Mouse (Mus musculus) kidney, postnatal 36 days (tissue): ENCODE data around the gene Prf1.

Source experiments
- DNase-seq, 2 experiments: peaks; one replicate each; pipeline ENCODE4 v3.0.0; 2021 to 2022; ENCODE audit warnings: mixed read lengths in 2 of 2

The Prf1 gene

GRCm38 (mm10) chr10:61297477-61297876, at the start of gene Prf1:
TSS of gene Prf1 (plus strand) at chr10:61297833.
- no peak for DNase-seq

GRCm38 (mm10) chr10:61248596-61249114, 49.0 kb upstream of the Prf1 start:
- no peak for DNase-seq

- no peak for DNase-seq
Measured at GRCm38 (mm10) chr10:61249951-61250350, 47.7 kb upstream of the Prf1 start.

- DNase-seq, result peak in 1 of 2 experiments; percentile 12
Measured at GRCm38 (mm10) chr10:61254761-61255160, 42.9 kb upstream of the Prf1 start.

GRCm38 (mm10) chr10:61255190-61255589, 42.4 kb upstream of the Prf1 start:
- DNase-seq, result no peak

GRCm38 (mm10) chr10:61256665-61257064, 41.0 kb upstream of the Prf1 start:
- no peak for DNase-seq

GRCm38 (mm10) chr10:61258131-61258530, 39.5 kb upstream of the Prf1 start:
- no peak for DNase-seq

- DNase-seq, result no peak
Measured at GRCm38 (mm10) chr10:61261229-61262156, 36.1 kb upstream of the Prf1 start.

GRCm38 (mm10) chr10:61263606-61264005, 34.0 kb upstream of the Prf1 start:
- no peak for DNase-seq

GRCm38 (mm10) chr10:61267378-61267777, 30.3 kb upstream of the Prf1 start:
- no peak for DNase-seq

- DNase-seq, result no peak
Measured at GRCm38 (mm10) chr10:61272089-61272626, 25.5 kb upstream of the Prf1 start.

GRCm38 (mm10) chr10:61272631-61273030, 25.0 kb upstream of the Prf1 start:
- no peak for DNase-seq

GRCm38 (mm10) chr10:61273081-61273843, 24.4 kb upstream of the Prf1 start, which contains the start of gene Adamts14:
TSS of gene Adamts14 (minus strand) at chr10:61273438.
- DNase-seq, result peak; percentile 15 to 48

GRCm38 (mm10) chr10:61273844-61274215, 23.8 kb upstream of the Prf1 start:
- peak in 1 of 2 experiments; percentile 24 for DNase-seq

GRCm38 (mm10) chr10:61274532-61274931, 23.1 kb upstream of the Prf1 start:
- DNase-seq, result no peak

- peak; percentile 25 to 57 for DNase-seq
Measured at GRCm38 (mm10) chr10:61275669-61276110, 21.9 kb upstream of the Prf1 start.

- DNase-seq, result no peak
Measured at GRCm38 (mm10) chr10:61277051-61277450, 20.6 kb upstream of the Prf1 start.

GRCm38 (mm10) chr10:61277918-61278674, 19.5 kb upstream of the Prf1 start:
- peak; percentile 60 to 73 for DNase-seq

- DNase-seq, result no peak
Measured at GRCm38 (mm10) chr10:61281115-61281514, 16.5 kb upstream of the Prf1 start.

- no peak for DNase-seq
Measured at GRCm38 (mm10) chr10:61284309-61284708, 13.3 kb upstream of the Prf1 start.

GRCm38 (mm10) chr10:61285271-61285670, 12.4 kb upstream of the Prf1 start:
- DNase-seq, result peak; percentile 43 to 49

- DNase-seq, result no peak
Measured at GRCm38 (mm10) chr10:61286246-61286645, 11.4 kb upstream of the Prf1 start.
